Comparison of ENCODE assay signal across 25 mouse cellular contexts in the genomic region with DNA sequence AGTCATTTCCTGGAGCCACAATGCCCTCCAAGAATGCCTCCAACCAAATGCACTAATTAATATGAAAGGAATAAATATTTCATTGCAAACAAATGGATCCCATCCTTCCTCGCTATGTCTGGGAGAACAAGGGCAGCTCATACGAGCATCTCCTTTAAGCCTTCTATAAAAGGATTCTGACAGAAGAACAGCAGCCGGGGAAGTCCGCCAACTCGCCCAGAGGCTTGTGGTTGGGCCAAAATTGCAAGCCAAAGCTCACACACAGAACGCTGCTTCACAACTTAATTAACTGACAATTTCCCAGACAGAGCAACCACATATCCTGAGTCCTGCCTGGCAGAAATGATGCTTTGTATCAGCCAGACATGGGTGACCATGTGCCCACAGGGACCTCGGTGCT.
DNase-seq lines count a peak whose midpoint lies in the region; ATAC-seq and TF ChIP-seq lines count a peak whose summit lies in the region.
"Had no signal": no experiment of that assay in that cellular context is flagged by ENCODE, and none has a peak within 500 bp of the region (broad histone marks: within the 10 kb centered on the region; RNA-seq: fewer than 3 reads in every experiment).

No protein-coding gene starts in this region.

- no peak overlapping the region for H3K9ac ChIP-seq in forebrain, embryonic 16.5 days (replicated peaks; ENCODE audit: low read depth, low read length)
- H3K9ac ChIP-seq in hindbrain, postnatal 0 days (replicated peaks; ENCODE audit: low read length), result no peak overlapping the region
- H3K9ac ChIP-seq in hindbrain, embryonic 11.5 days (ENCODE audit: low read depth, low read length), result no peak overlapping the region
- no peak overlapping the region for H3K9ac ChIP-seq in midbrain, postnatal 0 days (replicated peaks; ENCODE audit: low read length, poor library complexity, severe bottlenecking)
- H3K9ac ChIP-seq in midbrain, embryonic 15.5 days, result no peak overlapping the region
- H3K9ac ChIP-seq: hindbrain, embryonic 14.5 days; kidney, embryonic 15.5 days; liver, embryonic 15.5 days; lung, embryonic 14.5 days; stomach, embryonic 15.5 days had no signal

- H3K27ac ChIP-seq in forebrain, embryonic 16.5 days (ENCODE audit: low read length), result no peak overlapping the region
- no peak overlapping the region for H3K27ac ChIP-seq in forebrain, embryonic 10.5 days
- H3K27ac ChIP-seq in hindbrain, postnatal 0 days, result no peak overlapping the region
- no peak overlapping the region for H3K27ac ChIP-seq in hindbrain, embryonic 11.5 days (ENCODE audit: low read depth, low read length)
- no peak overlapping the region for H3K27ac ChIP-seq in midbrain, postnatal 0 days (ENCODE audit: low read depth, low read length)
- H3K27ac ChIP-seq in midbrain, embryonic 15.5 days, result no peak overlapping the region
- H3K27ac ChIP-seq: hindbrain, embryonic 14.5 days; kidney, embryonic 15.5 days; layer of hippocampus, adult 2 months; liver, embryonic 15.5 days; stomach, embryonic 15.5 days had no signal

- H3K9me3 ChIP-seq in forebrain, embryonic 16.5 days (ENCODE audit: control insufficient read depth, low read length), result no peaks in the 10 kb centered on the region
- H3K9me3 ChIP-seq in forebrain, embryonic 10.5 days, result no peaks in the 10 kb centered on the region
- no peaks in the 10 kb centered on the region for H3K9me3 ChIP-seq in hindbrain, postnatal 0 days (ENCODE audit: low read length)
- no peaks in the 10 kb centered on the region for H3K9me3 ChIP-seq in hindbrain, embryonic 11.5 days (ENCODE audit: control insufficient read depth, low read length)
- H3K9me3 ChIP-seq in midbrain, postnatal 0 days (ENCODE audit: low read length), result no peaks in the 10 kb centered on the region
- no peaks in the 10 kb centered on the region for H3K9me3 ChIP-seq in midbrain, embryonic 15.5 days
- H3K9me3 ChIP-seq: kidney, embryonic 15.5 days; liver, embryonic 15.5 days; stomach, embryonic 15.5 days had no signal

- TF ChIP-seq CTCF in hindbrain, postnatal 0 days (IDR thresholded peaks at IDR 0.05; ENCODE audit: low read depth), result no peak
- no peak for TF ChIP-seq CTCF in midbrain, postnatal 0 days (IDR thresholded peaks at IDR 0.05)

- ATAC-seq in forebrain, embryonic 16.5 days, result peak; percentile 38; the same call in 1 of the 2 replicates
- no peak for ATAC-seq in hindbrain, postnatal 0 days
- ATAC-seq in hindbrain, embryonic 11.5 days (ENCODE audit: low FRiP score), result no peak
- ATAC-seq in midbrain, postnatal 0 days (ENCODE audit: low FRiP score), result no peak
- no peak for ATAC-seq in midbrain, embryonic 15.5 days (replicated peaks)
- ATAC-seq in CD4-positive, CD25-positive, alpha-beta regulatory T cell, adult 4 months, result no peak
- ATAC-seq: inflammation-experienced regulatory T-cells, adult 6 months had no signal

- peaks cover 6% of the 10 kb centered on the region; the same call in 1 of the 2 replicates for H3K4me1 ChIP-seq in forebrain, embryonic 16.5 days (replicated peaks; ENCODE audit: control insufficient read depth, insufficient read depth, low read length)
- no peaks in the 10 kb centered on the region for H3K4me1 ChIP-seq in forebrain, embryonic 10.5 days
- H3K4me1 ChIP-seq in hindbrain, postnatal 0 days (ENCODE audit: insufficient read depth, low read length), result no peaks in the 10 kb centered on the region
- H3K4me1 ChIP-seq in hindbrain, embryonic 11.5 days (replicated peaks; ENCODE audit: control insufficient read depth, insufficient read depth, low read length), result no peaks in the 10 kb centered on the region
- H3K4me1 ChIP-seq in midbrain, postnatal 0 days (ENCODE audit: insufficient read depth, low read length), result no peaks in the 10 kb centered on the region
- no peaks in the 10 kb centered on the region for H3K4me1 ChIP-seq in midbrain, embryonic 15.5 days
- H3K4me1 ChIP-seq: kidney, embryonic 15.5 days; liver, embryonic 15.5 days; stomach, embryonic 15.5 days had no signal

- no peak for DNase-seq in forebrain, embryonic 10.5 days (ENCODE audit: extremely low spot score, low spot score)
- peak; percentile 69 for DNase-seq in hindbrain, postnatal 0 days (ENCODE audit: low spot score)
- DNase-seq in hindbrain, embryonic 11.5 days (ENCODE audit: low spot score), result no peak
- DNase-seq in midbrain, postnatal 0 days (ENCODE audit: low spot score), result peak; percentile 41
- peak; percentile 2 for DNase-seq in telencephalon, adult 2 months (ENCODE audit: low read depth, low spot score)
- DNase-seq: adrenal gland, postnatal 25 days; cerebellum, adult 8-10 months; cerebellum, postnatal 36 days; heart, postnatal 4 days; kidney, adult 11 months; kidney, postnatal 25 days; layer of hippocampus, postnatal 36 days; liver; lung, embryonic 14.5 days; thymus, postnatal 14 days had no signal

- no peak overlapping the region for H3K4me3 ChIP-seq in forebrain, embryonic 16.5 days (replicated peaks; ENCODE audit: low read length)
- no peak overlapping the region for H3K4me3 ChIP-seq in forebrain, embryonic 10.5 days
- H3K4me3 ChIP-seq in hindbrain, postnatal 0 days (ENCODE audit: low read length), result no peak overlapping the region
- H3K4me3 ChIP-seq in hindbrain, embryonic 11.5 days (ENCODE audit: low read depth, low read length), result no peak overlapping the region
- no peak overlapping the region for H3K4me3 ChIP-seq in midbrain, postnatal 0 days (ENCODE audit: low read depth, low read length)
- H3K4me3 ChIP-seq in midbrain, embryonic 15.5 days, result no peak overlapping the region
- H3K4me3 ChIP-seq: kidney, embryonic 15.5 days; layer of hippocampus, adult 2 months; liver, embryonic 15.5 days; stomach, embryonic 15.5 days had no signal

- no peaks in the 10 kb centered on the region for H3K36me3 ChIP-seq in forebrain, embryonic 16.5 days (ENCODE audit: control insufficient read depth, insufficient read depth)
- no peaks in the 10 kb centered on the region for H3K36me3 ChIP-seq in forebrain, embryonic 10.5 days (replicated peaks)
- no peaks in the 10 kb centered on the region for H3K36me3 ChIP-seq in hindbrain, postnatal 0 days (ENCODE audit: insufficient read depth, low read length)
- H3K36me3 ChIP-seq in hindbrain, embryonic 11.5 days (ENCODE audit: control insufficient read depth, insufficient read depth, low read length), result no peaks in the 10 kb centered on the region
- no peaks in the 10 kb centered on the region for H3K36me3 ChIP-seq in midbrain, postnatal 0 days (ENCODE audit: insufficient read depth, low read length)
- H3K36me3 ChIP-seq in midbrain, embryonic 15.5 days (replicated peaks), result no peaks in the 10 kb centered on the region
- H3K36me3 ChIP-seq: kidney, embryonic 15.5 days; liver, embryonic 15.5 days; stomach, embryonic 15.5 days had no signal

- WGBS in forebrain, embryonic 16.5 days, result 43% methylated on average over 7 of the region's 7 CpGs
- 87% methylated on average over 7 of the region's 7 CpGs for WGBS in forebrain, embryonic 10.5 days
- WGBS in hindbrain, postnatal 0 days, result 40% methylated on average over 7 of the region's 7 CpGs
- WGBS in hindbrain, embryonic 11.5 days, result 88% methylated on average over 7 of the region's 7 CpGs
- 59% methylated on average over 7 of the region's 7 CpGs for WGBS in midbrain, postnatal 0 days
- 60% methylated on average over 7 of the region's 7 CpGs for WGBS in midbrain, embryonic 15.5 days

- H3K4me2 ChIP-seq in forebrain, embryonic 16.5 days (ENCODE audit: low read length), result no peak overlapping the region
- no peak overlapping the region for H3K4me2 ChIP-seq in hindbrain, postnatal 0 days (ENCODE audit: low read depth, low read length)
- H3K4me2 ChIP-seq in hindbrain, embryonic 11.5 days (replicated peaks; ENCODE audit: low read depth, low read length), result no peak overlapping the region
- H3K4me2 ChIP-seq in midbrain, postnatal 0 days (ENCODE audit: low read depth, low read length, poor library complexity, severe bottlenecking), result no peak overlapping the region
- no peak overlapping the region for H3K4me2 ChIP-seq in midbrain, embryonic 15.5 days
- H3K4me2 ChIP-seq: hindbrain, embryonic 14.5 days; kidney, embryonic 15.5 days; liver, embryonic 15.5 days; lung, embryonic 14.5 days; midbrain, embryonic 11.5 days; stomach, embryonic 15.5 days had no signal

- H3K27me3 ChIP-seq in forebrain, embryonic 16.5 days (replicated peaks; ENCODE audit: control insufficient read depth, insufficient read depth, low read length), result no peaks in the 10 kb centered on the region
- no peaks in the 10 kb centered on the region for H3K27me3 ChIP-seq in forebrain, embryonic 10.5 days (ENCODE audit: poor library complexity, severe bottlenecking)
- no peaks in the 10 kb centered on the region for H3K27me3 ChIP-seq in hindbrain, postnatal 0 days (ENCODE audit: insufficient read depth, low read length)
- H3K27me3 ChIP-seq in hindbrain, embryonic 11.5 days (ENCODE audit: control insufficient read depth, insufficient read depth, low read length), result no peaks in the 10 kb centered on the region
- no peaks in the 10 kb centered on the region for H3K27me3 ChIP-seq in midbrain, postnatal 0 days (ENCODE audit: insufficient read depth, low read length)
- no peaks in the 10 kb centered on the region for H3K27me3 ChIP-seq in midbrain, embryonic 15.5 days (replicated peaks)
- H3K27me3 ChIP-seq: kidney, embryonic 15.5 days; liver, embryonic 15.5 days; stomach, embryonic 15.5 days had no signal

Comparison
In these comparisons a context has a peak if more than half of its experiments do, and no peak if none do; other contexts are left out.
1. DNase-seq: peak in hindbrain, postnatal 0 days (single experiment), midbrain, postnatal 0 days (single experiment) and telencephalon, adult 2 months (single experiment); none in forebrain, embryonic 10.5 days (single experiment) and hindbrain, embryonic 11.5 days (single experiment).